Mouse (Mus musculus): Measurements from ENCODE around the gene 2610507B11Rik. TPM values are rescaled to one million over a fixed set of nuclear protein-coding genes. Genes with fewer than 3 reads are reported as not detected.

The 2610507B11Rik gene
- total and polyA plus RNA-seq, 3 experiments = 75.8 to 80.5 (median 77.6) TPM

DNA sequence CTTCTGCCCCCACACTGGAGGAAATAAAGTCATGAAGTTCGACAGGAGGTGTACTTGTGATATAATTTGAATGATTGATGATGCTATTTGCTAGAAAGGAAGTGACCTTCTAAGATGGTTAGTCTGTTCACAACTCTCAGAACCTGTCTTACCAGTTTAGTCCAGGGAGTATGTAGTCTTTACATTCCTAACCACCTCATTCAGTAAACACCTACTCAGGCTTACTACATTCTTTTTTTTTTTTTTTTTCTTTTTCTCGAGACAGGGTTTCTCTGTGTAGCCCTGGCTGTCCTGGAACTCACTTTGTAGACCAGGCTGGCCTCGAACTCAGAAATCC is 14.6 kb upstream of the 2610507B11Rik start:
- Histone ChIP-seq H3K9me3 (replicated peaks; ENCODE audit: insufficient read depth, low read length) (no peaks in the 10 kb centered on the region), H3K27ac (ENCODE audit: control insufficient read depth, low read depth, low read length) (no peak overlapping the region), H3K4me3 (ENCODE audit: control insufficient read depth in 1 of 2, insufficient read depth in 1 of 2, low read depth in 2 of 2, low read length in 2 of 2) (no peak overlapping the region; a peak in 1 of 4 replicates), H3K4me1 (ENCODE audit: control insufficient read depth in 1 of 2, insufficient read depth in 2 of 2, low read length in 2 of 2) (peaks cover 14 to 18% of the 10 kb centered on the region in 2 experiments), H3K27me3 (ENCODE audit: control insufficient read depth in 1 of 2, insufficient read depth in 2 of 2, low read length in 2 of 2) (no peaks in the 10 kb centered on the region), H3K79me2 (ENCODE audit: control insufficient read depth, insufficient read depth, low read length, poor library complexity) (peaks cover 63% of the 10 kb centered on the region), H3K9ac (ENCODE audit: control insufficient read depth, low read depth, low read length, poor library complexity, severe bottlenecking) (0 out of 2 replicates have a peak overlapping the region, but pooled peaks have one; percentile 5), H3K36me3 (ENCODE audit: control insufficient read depth in 1 of 2, insufficient read depth in 2 of 2, low read length in 2 of 2) (peaks cover 9 to 34% of the 10 kb centered on the region in 2 experiments)
- no peak for TF ChIP-seq MYB (IDR thresholded peaks at IDR 0.05; ENCODE audit: low read depth, low read length)
- no peak for TF ChIP-seq E2F4 (IDR thresholded peaks at IDR 0.05; ENCODE audit: borderline replicate concordance, low read depth, low read length)
- DNase-seq (ENCODE audit: low read depth, low spot score) = no peak

GRCm38 (mm10) chr11:78247727-78248140 is 13.8 kb upstream of the 2610507B11Rik start:
- no peaks in the 10 kb centered on the region for H3K27me3 ChIP-seq (ENCODE audit: control insufficient read depth in 1 of 2, insufficient read depth in 2 of 2, low read length in 2 of 2)
- peak overlapping the region; percentile 54 to 72 for H3K4me3 ChIP-seq (ENCODE audit: control insufficient read depth in 1 of 2, insufficient read depth in 1 of 2, low read depth in 2 of 2, low read length in 2 of 2)
- H3K79me2 ChIP-seq (ENCODE audit: control insufficient read depth, insufficient read depth, low read length, poor library complexity) = peaks cover 57% of the 10 kb centered on the region
- H3K27ac ChIP-seq (ENCODE audit: control insufficient read depth, low read depth, low read length) = peak overlapping the region; percentile 61
- H3K4me1 ChIP-seq (ENCODE audit: control insufficient read depth in 1 of 2, insufficient read depth in 2 of 2, low read length in 2 of 2) = peaks cover 14 to 18% of the 10 kb centered on the region in 2 experiments
- peak overlapping the region; percentile 57 for H3K9ac ChIP-seq (ENCODE audit: control insufficient read depth, low read depth, low read length, poor library complexity, severe bottlenecking)
- peaks cover 14 to 30% of the 10 kb centered on the region in 2 experiments for H3K36me3 ChIP-seq (ENCODE audit: control insufficient read depth in 1 of 2, insufficient read depth in 2 of 2, low read length in 2 of 2)
- H3K9me3 ChIP-seq (replicated peaks; ENCODE audit: insufficient read depth, low read length) = no peaks in the 10 kb centered on the region
- peak; percentile 96 for DNase-seq (ENCODE audit: low read depth, low spot score)
- TF ChIP-seq RCOR1 (IDR thresholded peaks at IDR 0.05; ENCODE audit: low read depth, low read length) = no peak
- peak in 1 of 2 experiments; percentile 64; a peak in 2 of 4 replicates for TF ChIP-seq POLR2A (IDR thresholded peaks at IDR 0.05; ENCODE audit: control insufficient read depth in 1 of 2, insufficient read depth in 1 of 2, low read depth in 1 of 2, low read length in 2 of 2, poor library complexity in 1 of 2)
- peak; percentile 69; the same call in 1 of the 2 replicates for TF ChIP-seq MXI1 (IDR thresholded peaks at IDR 0.05; ENCODE audit: low read depth, low read length)
- TF ChIP-seq RAD21 (IDR thresholded peaks at IDR 0.05; ENCODE audit: low read depth, low read length) = no peak
- no peak for TF ChIP-seq SMC3 (IDR thresholded peaks at IDR 0.05; ENCODE audit: low read depth, low read length)
- no peak for TF ChIP-seq ZKSCAN1 (IDR thresholded peaks at IDR 0.05; ENCODE audit: low read depth, low read length)
- peak; percentile 90 for TF ChIP-seq GATA1 (IDR thresholded peaks at IDR 0.05; ENCODE audit: low read depth, low read length)
- 0 out of 2 replicates have a peak, but pooled peaks have one; percentile 11 for TF ChIP-seq E2F4 (IDR thresholded peaks at IDR 0.05; ENCODE audit: borderline replicate concordance, low read depth, low read length)
- TF ChIP-seq KAT2A (conservative IDR thresholded peaks at IDR 0.05; ENCODE audit: low read depth, low read length) = peak; percentile 22; the same call in 1 of the 2 replicates
- 0 out of 2 replicates have a peak, but pooled peaks have one; percentile 55 for TF ChIP-seq CHD1 (IDR thresholded peaks at IDR 0.05; ENCODE audit: low read depth, low read length)
- TF ChIP-seq ZNF384 (IDR thresholded peaks at IDR 0.05; ENCODE audit: low read depth, low read length) = no peak
- TF ChIP-seq TCF12 (IDR thresholded peaks at IDR 0.05; ENCODE audit: low read depth, low read length) = no peak
- TF ChIP-seq NELFE (IDR thresholded peaks at IDR 0.05; ENCODE audit: low read depth, low read length) = peak; percentile 37
- TF ChIP-seq ELF1 (IDR thresholded peaks at IDR 0.05; ENCODE audit: low read depth, low read length) = peak; percentile 62
- TF ChIP-seq MAFK (IDR thresholded peaks at IDR 0.05; ENCODE audit: borderline replicate concordance, low read depth, low read length) = 0 out of 2 replicates have a peak, but pooled peaks have one; percentile 25
- TF ChIP-seq NRF1 (IDR thresholded peaks at IDR 0.05; ENCODE audit: insufficient read depth, low read depth, low read length, poor library complexity, severe bottlenecking) = no peak
- 0 out of 2 replicates have a peak, but pooled peaks have one; percentile 42 for TF ChIP-seq ETS1 (IDR thresholded peaks at IDR 0.05; ENCODE audit: low read depth, low read length)
- peak; percentile 72 for TF ChIP-seq ZMIZ1 (IDR thresholded peaks at IDR 0.05; ENCODE audit: low read depth, low read length)
- TF ChIP-seq BHLHE40 (IDR thresholded peaks at IDR 0.05; ENCODE audit: borderline replicate concordance, low read depth, low read length) = no peak
- peak; percentile 42; the same call in 1 of the 2 replicates for TF ChIP-seq TBP (IDR thresholded peaks at IDR 0.05; ENCODE audit: low read depth, low read length)
- peak; percentile 61; the same call in 1 of the 2 replicates for TF ChIP-seq USF1 (IDR thresholded peaks at IDR 0.05; ENCODE audit: low read depth, low read length)
- TF ChIP-seq HCFC1 (IDR thresholded peaks at IDR 0.05; ENCODE audit: low read depth, low read length) = peak; percentile 79
- TF ChIP-seq EP300 (IDR thresholded peaks at IDR 0.05; ENCODE audit: low read depth in 1 of 2, low read length in 2 of 2) = peak in 1 of 2 experiments; percentile 16; a peak in 1 of 4 replicates
- peak; percentile 70 for TF ChIP-seq CHD2 (IDR thresholded peaks at IDR 0.05; ENCODE audit: low read length)
- no peak for TF ChIP-seq JUND (IDR thresholded peaks at IDR 0.05; ENCODE audit: low read depth, low read length)
- TF ChIP-seq MAZ (IDR thresholded peaks at IDR 0.05; ENCODE audit: low read depth, low read length) = no peak
- TF ChIP-seq UBTF (IDR thresholded peaks at IDR 0.05; ENCODE audit: borderline replicate concordance, insufficient read depth, low read depth, low read length) = no peak
- peak; percentile 85 for TF ChIP-seq SIN3A (IDR thresholded peaks at IDR 0.05; ENCODE audit: low read length)
- 0 out of 2 replicates have a peak, but pooled peaks have one; percentile 32 for TF ChIP-seq MYC (IDR thresholded peaks at IDR 0.05; ENCODE audit: low read depth, low read length)
- TF ChIP-seq CTCF (IDR thresholded peaks at IDR 0.05 in 2 of 3, conservative IDR thresholded peaks at IDR 0.05 in 1 of 3; ENCODE audit: control insufficient read depth in 1 of 3, insufficient read depth in 1 of 3, low read depth in 2 of 3, low read length in 3 of 3, poor library complexity in 1 of 3, severe bottlenecking in 1 of 3) = no peak
- 0 out of 2 replicates have a peak, but pooled peaks have one; percentile 35 for TF ChIP-seq POLR2AphosphoS2 (IDR thresholded peaks at IDR 0.05; ENCODE audit: low read length)

Measured in MEL (cell line).